Mouse (Mus musculus) midbrain, embryonic 13.5 days (tissue): ENCODE measurements around the gene Prps2. TPM values are rescaled to one million over a fixed set of nuclear protein-coding genes. Genes with fewer than 3 reads are reported as not detected.
A peak's percentile ranks its signal among the peaks of the same experiment; 100 is the strongest.
"Not testable (repeated sequence)": the region's sequence is repeated elsewhere in the genome, so short reads cannot be mapped to it uniquely, and the experiment has no call there.

ENCODE experiments used
- ATAC-seq: fragments of 200-750 bp; cut with Nextera tagmentation; 2 replicates; pipeline ENCODE4 v1.8.0; 2017; ENCODE audit warnings: mild to moderate bottlenecking, moderate TSS enrichment, moderate library complexity
- H3K27ac ChIP-seq: fragments of 300-500 bp; sonication (generic); 2 replicates; pipeline ENCODE4 v1.5.1; 2015; ENCODE audit warnings: inconsistent platforms, mild to moderate bottlenecking, moderate library complexity
- H3K27me3 ChIP-seq: fragments of 300-500 bp; sonication (generic); 2 replicates; pipeline ENCODE4 v1.6.1; 2015; ENCODE audit warnings: mild to moderate bottlenecking, inconsistent platforms
- H3K36me3 ChIP-seq: fragments of 300-500 bp; sonication (generic); 2 replicates; pipeline ENCODE4 v1.6.1; 2015; ENCODE audit warnings: mild to moderate bottlenecking, inconsistent platforms
- H3K4me1 ChIP-seq: fragments of 300-500 bp; sonication (generic); replicated peaks from 2 replicates; pipeline ENCODE4 v1.6.1; 2015; ENCODE audit warnings: inconsistent platforms
- H3K4me2 ChIP-seq: fragments of 300-500 bp; sonication (generic); replicated peaks from 2 replicates; pipeline ENCODE4 v1.6.1; 2015; ENCODE audit warnings: moderate library complexity, mild to moderate bottlenecking, inconsistent platforms
- H3K4me3 ChIP-seq: fragments of 300-500 bp; sonication (generic); replicated peaks from 2 replicates; pipeline ENCODE4 v1.5.1; 2015; ENCODE audit warnings: mild to moderate bottlenecking, inconsistent platforms
- H3K9ac ChIP-seq: fragments of 300-500 bp; sonication (generic); replicated peaks from 2 replicates; pipeline ENCODE4 v1.6.1; 2015; ENCODE audit warnings: mild to moderate bottlenecking, inconsistent platforms
- H3K9me3 ChIP-seq: fragments of 300-500 bp; sonication (generic); 2 replicates; pipeline ENCODE4 v1.6.1; 2016; ENCODE audit warnings: mild to moderate bottlenecking, inconsistent platforms
- WGBS: fragments of 180-500 bp; shearing (Covaris S2); methylation state at CpG from one replicate; pipeline ENCODE4 v1.1.7; 2015; 5-methylcytosine and 5-hydroxymethylcytosine counted together
- polyA plus RNA-seq: library from polyadenylated mRNA; unstranded; fragments of >200 nt; fragmentation: Nextera tagmentation; extraction: Ambion mirVana; gene quantifications from 2 replicates; pipeline ENCODE4 v1.2.1, GENCODE M21; 2015

Prps2 gene
- 7.2 and 8.5 TPM in 2 replicates for polyA plus RNA-seq

DNA sequence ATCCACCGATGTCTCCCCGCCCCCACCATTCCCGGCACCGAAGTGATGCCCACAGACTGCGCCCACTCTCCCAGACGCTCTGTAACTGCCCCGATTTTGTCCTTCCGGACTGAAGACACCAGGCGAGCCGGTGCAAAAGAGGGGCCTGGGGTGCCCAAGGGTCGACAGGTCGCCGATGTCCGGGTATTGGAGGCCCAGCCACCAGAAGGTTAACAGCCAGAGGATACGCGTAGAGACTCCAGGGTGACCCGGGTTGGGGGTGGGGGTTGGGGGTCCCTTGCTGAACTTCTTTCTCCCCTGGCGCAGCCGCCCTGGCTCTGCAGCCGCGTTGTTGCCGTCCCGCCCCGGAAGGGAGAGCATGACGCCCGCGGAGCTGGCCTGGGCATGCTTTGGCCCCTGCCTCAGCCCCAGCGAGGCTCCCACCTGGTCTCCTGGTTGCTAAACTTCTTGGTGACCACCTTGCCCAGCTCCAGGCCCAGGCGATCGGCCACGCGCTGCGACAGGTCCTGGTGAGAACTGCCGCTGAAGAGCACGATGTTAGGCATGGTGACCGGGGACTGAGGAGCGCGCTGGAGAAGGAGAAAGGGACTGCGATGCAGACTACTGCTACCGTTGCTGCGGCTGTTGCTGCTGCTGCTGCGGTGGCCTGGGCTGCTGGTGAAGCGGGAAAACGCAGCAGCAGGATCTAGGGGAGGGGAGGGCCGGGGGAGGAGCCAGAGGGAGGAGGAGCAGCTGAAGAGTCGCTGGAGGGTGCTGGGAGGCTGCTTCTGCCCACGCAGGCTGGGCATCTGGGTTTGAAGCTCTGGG lies at the start of gene Prps2:
Gene Prps2 (minus strand): TSS at position 703 of the 807 bp plus-strand sequence.
- Histone ChIP-seq H3K27me3 (peaks cover 42% of the 10 kb centered on the region), H3K9me3 (no peaks in the 10 kb centered on the region), H3K36me3 (no peaks in the 10 kb centered on the region), H3K4me3 (peak within 1 kb of the TSS; percentile 55), H3K9ac (peak within 1 kb of the TSS; percentile 56), H3K4me1 (no peaks in the 10 kb centered on the region), H3K27ac (no peak within 1 kb of the TSS), H3K4me2 (peak within 1 kb of the TSS; percentile 79)
- peak; percentile 94 for ATAC-seq
- WGBS = 18% methylated on average over 47 of the region's 47 CpGs

DNA sequence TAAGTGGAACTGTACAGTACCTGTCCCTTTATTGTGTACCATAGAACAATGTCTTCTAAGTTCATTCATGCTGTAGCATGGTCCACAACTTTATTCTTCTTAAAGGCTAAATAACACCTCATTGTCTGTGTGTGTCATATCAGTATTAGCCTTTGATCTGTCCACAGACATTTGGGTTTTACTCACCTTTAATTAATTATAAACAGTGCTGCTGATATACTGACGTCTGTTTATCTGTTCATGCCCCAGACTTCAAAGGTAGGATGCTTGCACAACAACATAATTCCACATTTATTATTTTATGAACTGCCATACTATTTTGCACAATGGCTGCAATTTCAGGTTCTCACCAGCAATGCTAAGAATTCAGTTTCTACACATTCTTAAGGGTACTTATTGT lies 35.1 kb upstream of the Prps2 start:
- H3K4me2 ChIP-seq = no peak overlapping the region
- no peak for ATAC-seq
- no peak overlapping the region for H3K4me3 ChIP-seq
- H3K36me3 ChIP-seq = no peaks in the 10 kb centered on the region
- no peaks in the 10 kb centered on the region for H3K4me1 ChIP-seq
- WGBS = 75% methylated on average over 1 of the region's 1 CpGs
- H3K27ac ChIP-seq = no peak overlapping the region
- H3K27me3 ChIP-seq = peaks cover 17% of the 10 kb centered on the region; the same call in 1 of the 2 replicates
- H3K9me3 ChIP-seq = no peaks in the 10 kb centered on the region
- H3K9ac ChIP-seq = no peak overlapping the region

DNA sequence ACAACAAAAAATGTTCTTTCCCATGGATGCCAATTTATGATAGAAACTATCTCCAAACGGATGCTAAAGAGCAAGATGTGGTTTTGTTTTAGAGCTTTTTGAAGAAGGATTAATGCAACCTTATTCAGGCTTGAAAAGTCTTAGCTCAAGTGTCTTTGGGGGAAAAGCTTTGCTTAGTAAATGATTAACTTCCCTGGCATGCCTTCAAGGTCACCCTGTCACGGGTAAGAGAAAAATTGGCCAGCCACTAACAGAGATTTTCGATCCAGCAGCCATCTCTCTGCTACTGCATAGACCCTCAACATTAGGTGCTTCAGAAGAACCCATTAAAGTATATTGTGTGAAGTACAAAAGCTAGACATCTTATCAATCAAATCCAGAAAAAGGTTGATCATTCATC lies 12.4 kb upstream of the Prps2 start:
- peaks cover 48% of the 10 kb centered on the region for H3K27me3 ChIP-seq

DNA sequence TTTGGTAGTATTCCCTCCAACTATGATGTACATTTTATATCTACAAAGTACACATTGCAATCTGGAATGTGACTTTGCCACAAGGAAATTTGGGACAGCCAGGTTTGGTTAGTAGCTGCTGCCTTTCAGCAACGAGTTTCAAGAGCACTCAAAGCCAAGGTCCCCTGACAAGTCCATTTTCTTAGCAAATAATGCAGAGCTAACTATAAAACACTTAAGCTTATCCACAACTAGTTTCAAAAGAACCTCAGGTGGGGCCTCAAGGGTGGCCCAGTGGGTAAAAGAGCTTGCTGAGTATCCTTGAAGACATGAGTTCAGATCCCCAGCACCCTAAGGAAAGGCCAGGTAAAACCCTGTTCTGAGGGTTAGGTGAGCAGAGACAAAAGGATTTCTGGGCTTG lies 4.1 kb upstream of the Prps2 start:
- 57% methylated on average over 1 of the region's 1 CpGs for WGBS

More for the DNA sequence above, 12.4 kb upstream of the Prps2 start:
- Histone ChIP-seq H3K4me2 (no peak overlapping the region), H3K9ac (no peak overlapping the region), H3K4me1 (no peaks in the 10 kb centered on the region), H3K4me3 (no peak overlapping the region), H3K36me3 (no peaks in the 10 kb centered on the region), H3K9me3 (no peaks in the 10 kb centered on the region), H3K27ac (no peak overlapping the region)
- WGBS = 65% methylated on average over 3 of the region's 3 CpGs
- no peak for ATAC-seq

DNA sequence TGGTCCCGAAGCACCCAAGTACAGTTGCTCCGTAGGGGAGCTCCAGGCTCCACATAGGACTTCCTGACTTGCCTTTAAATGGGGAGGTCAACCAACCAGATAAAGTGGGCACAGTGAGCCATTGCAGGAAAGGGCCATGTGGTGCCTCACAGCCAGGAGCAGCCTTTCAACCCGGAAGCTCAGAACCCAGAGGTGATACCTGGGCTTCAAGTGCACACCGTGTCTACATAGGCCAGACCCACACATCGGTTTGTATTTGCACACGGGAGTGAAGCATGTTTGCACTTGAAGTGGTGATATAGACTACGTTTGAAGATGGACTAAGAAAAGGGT lies 271 bp upstream of the Prps2 start:
- Histone ChIP-seq H3K27ac (no peak overlapping the region), H3K9me3 (no peaks in the 10 kb centered on the region), H3K4me1 (no peaks in the 10 kb centered on the region), H3K27me3 (peaks cover 38% of the 10 kb centered on the region), H3K36me3 (no peaks in the 10 kb centered on the region), H3K4me2 (peak overlapping the region; percentile 79), H3K4me3 (peak overlapping the region; percentile 55), H3K9ac (no peak overlapping the region)
- WGBS = 45% methylated on average over 7 of the region's 7 CpGs
- peak; percentile 80; the same call in 1 of the 2 replicates for ATAC-seq

More for the DNA sequence above, 4.1 kb upstream of the Prps2 start:
- ATAC-seq = no peak
- Histone ChIP-seq H3K27ac (no peak overlapping the region), H3K4me3 (no peak overlapping the region), H3K36me3 (no peaks in the 10 kb centered on the region), H3K9me3 (no peaks in the 10 kb centered on the region), H3K4me1 (no peaks in the 10 kb centered on the region), H3K9ac (no peak overlapping the region), H3K27me3 (peaks cover 27% of the 10 kb centered on the region), H3K4me2 (no peak overlapping the region)

DNA sequence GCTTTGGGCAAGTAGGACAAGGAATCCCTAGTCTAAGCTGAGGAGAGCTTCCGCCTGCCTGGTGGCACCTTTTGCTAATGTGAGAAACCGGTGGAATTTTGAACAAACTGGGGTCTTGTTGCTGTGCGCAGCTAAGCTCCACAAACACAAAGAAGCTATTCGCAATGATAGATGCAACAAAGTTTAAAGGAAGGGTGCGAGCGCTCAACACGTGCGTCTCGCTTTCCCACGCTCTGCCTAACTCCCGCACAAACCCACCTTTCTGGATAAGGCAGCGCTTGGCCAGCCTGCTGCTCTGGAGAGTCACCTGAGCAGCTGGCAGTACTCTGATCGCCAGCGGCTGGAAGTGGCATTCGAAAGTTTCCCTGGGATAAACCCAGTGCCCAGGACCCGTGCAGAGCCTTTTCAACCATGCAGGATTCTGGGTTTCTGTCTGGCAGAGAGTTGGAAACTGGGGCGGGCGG lies 934 bp downstream of the Prps2 start:
- Histone ChIP-seq H3K9me3 (no peaks in the 10 kb centered on the region), H3K27me3 (peaks cover 39% of the 10 kb centered on the region), H3K9ac (peak overlapping the region; percentile 56), H3K4me2 (peak overlapping the region; percentile 79), H3K4me3 (peak overlapping the region; percentile 55), H3K36me3 (no peaks in the 10 kb centered on the region), H3K4me1 (no peaks in the 10 kb centered on the region), H3K27ac (no peak overlapping the region)
- WGBS = 22% methylated on average over 18 of the region's 18 CpGs
- ATAC-seq = peak; percentile 41; the same call in 1 of the 2 replicates

DNA sequence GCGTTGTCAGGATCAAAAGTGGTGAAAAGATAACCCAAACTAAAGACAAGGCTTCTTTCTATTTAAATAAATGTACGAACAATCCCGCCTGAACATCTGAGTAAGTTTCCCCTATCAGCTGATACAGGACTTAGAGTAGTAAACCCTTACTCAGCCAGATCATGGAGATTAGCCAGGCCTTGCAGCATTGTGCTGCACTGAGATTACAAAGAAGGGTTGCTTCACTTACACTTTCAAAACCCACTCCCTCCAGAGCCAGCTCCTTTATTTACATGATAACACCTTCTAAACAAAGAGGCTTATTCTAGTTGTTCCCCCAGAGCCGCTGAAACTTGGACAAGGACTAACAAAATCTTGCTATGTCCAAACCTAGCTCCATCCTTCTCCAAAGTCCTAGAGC lies 2.5 kb downstream of the Prps2 start:
- Histone ChIP-seq H3K27me3 (peaks cover 41% of the 10 kb centered on the region; the same call in 1 of the 2 replicates), H3K9ac (no peak overlapping the region), H3K4me3 (no peak overlapping the region), H3K4me1 (no peaks in the 10 kb centered on the region), H3K36me3 (no peaks in the 10 kb centered on the region), H3K9me3 (no peaks in the 10 kb centered on the region), H3K4me2 (no peak overlapping the region), H3K27ac (no peak overlapping the region)
- WGBS = 59% methylated on average over 4 of the region's 4 CpGs
- no peak for ATAC-seq

DNA sequence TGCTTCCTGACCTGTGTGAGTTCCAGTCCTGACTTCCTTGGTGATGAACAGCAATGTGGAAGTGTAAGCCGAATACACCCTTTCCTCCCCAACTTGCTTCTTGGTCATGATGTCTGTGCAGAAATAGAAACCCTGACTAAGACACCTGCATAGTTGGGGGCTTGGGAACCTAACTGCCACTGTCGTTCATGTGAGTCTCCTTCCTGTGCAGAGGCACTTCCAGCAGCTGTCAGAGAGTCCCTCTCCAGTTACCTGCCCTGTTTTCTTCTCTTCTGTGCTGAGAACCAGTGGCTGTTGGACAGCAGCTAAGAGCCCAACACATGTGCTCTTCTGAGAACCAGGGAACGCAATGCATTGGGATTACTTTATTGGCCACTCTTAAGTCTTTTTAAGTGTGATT lies 21.3 kb downstream of the Prps2 start:
- H3K4me1 ChIP-seq, H3K9me3 ChIP-seq, H3K4me2 ChIP-seq, H3K36me3 ChIP-seq, H3K4me3 ChIP-seq, H3K9ac ChIP-seq, ATAC-seq, H3K27ac ChIP-seq: not testable (repeated sequence)
- peaks cover 53% of the 10 kb centered on the region; the same call in 1 of the 2 replicates for H3K27me3 ChIP-seq
- WGBS = 92% methylated on average over 3 of the region's 3 CpGs

DNA sequence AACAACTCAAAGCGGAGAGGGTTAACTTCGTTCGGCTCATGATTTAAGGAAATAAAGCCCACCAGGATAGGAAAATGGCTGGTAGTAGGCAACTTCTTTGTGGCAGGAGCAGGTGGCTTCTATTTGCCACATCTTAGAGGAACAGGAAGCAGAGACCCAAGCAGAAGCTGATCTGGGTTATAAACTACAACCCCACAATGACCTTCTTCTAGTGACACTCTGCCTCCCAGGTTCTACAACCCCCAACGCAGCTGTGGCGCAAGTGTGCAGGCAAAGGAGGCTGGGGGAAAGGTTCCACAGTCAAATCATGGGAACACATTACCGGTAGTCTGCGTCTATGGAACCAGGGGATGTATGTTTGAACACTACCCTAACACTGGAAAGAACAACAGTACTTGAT lies 22.8 kb downstream of the Prps2 start:
- Histone ChIP-seq H3K27ac (no peak overlapping the region), H3K36me3 (no peaks in the 10 kb centered on the region), H3K9me3 (no peaks in the 10 kb centered on the region), H3K4me1 (no peaks in the 10 kb centered on the region), H3K9ac (no peak overlapping the region), H3K4me2 (no peak overlapping the region), H3K27me3 (peaks cover 48% of the 10 kb centered on the region; the same call in 1 of the 2 replicates), H3K4me3 (no peak overlapping the region)
- WGBS = 96% methylated on average over 7 of the region's 7 CpGs
- no peak for ATAC-seq

DNA sequence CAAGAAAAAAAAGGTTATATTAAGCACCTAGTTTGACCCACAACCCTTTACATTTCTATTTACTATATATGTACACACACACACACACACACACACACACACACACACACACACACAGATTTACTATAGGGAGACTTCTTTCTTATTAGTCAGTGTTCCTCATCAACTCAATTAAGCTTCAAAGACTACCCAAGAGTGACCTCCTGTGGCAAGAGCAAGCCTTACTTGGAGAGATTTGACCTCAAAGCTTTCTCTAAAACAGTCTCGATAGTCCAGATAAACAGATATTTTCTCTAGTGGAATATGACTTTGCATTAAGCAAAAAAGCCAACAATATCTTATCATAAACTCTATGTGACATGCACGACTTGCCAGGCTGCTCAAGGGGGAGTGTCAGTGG lies 25.1 kb downstream of the Prps2 start:
- no peak for ATAC-seq
- Histone ChIP-seq H3K9ac (no peak overlapping the region), H3K4me2 (no peak overlapping the region), H3K4me3 (no peak overlapping the region), H3K36me3 (no peaks in the 10 kb centered on the region), H3K27me3 (peaks cover 39% of the 10 kb centered on the region; the same call in 1 of the 2 replicates), H3K4me1 (no peaks in the 10 kb centered on the region), H3K9me3 (no peaks in the 10 kb centered on the region), H3K27ac (no peak overlapping the region)
- WGBS = 76% methylated on average over 2 of the region's 2 CpGs

DNA sequence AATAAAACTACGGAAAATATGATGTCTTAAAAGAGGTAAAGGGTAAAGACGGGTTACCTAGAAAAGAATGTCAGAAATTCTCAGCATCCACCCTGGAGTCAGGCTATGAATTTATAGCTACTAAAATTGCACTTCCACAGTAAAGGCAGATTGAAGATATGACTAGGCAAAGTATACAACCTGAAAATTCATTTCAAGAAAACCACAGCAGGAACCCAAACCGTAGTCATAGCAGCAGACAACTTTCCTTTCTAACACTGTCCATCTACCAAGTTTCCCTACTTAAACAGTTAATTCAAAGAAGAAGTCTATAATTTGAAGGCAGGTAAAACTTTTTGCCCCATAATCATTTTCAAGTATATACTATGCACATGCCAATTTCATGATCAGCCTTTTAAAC lies 26.6 kb downstream of the Prps2 start:
- no peak overlapping the region for H3K27ac ChIP-seq
- H3K27me3 ChIP-seq = peaks cover 28% of the 10 kb centered on the region; the same call in 1 of the 2 replicates
- H3K36me3 ChIP-seq = no peaks in the 10 kb centered on the region
- H3K9ac ChIP-seq = no peak overlapping the region
- WGBS = 88% methylated on average over 3 of the region's 3 CpGs
- H3K4me2 ChIP-seq = no peak overlapping the region
- no peak for ATAC-seq
- no peak overlapping the region for H3K4me3 ChIP-seq
- H3K4me1 ChIP-seq = no peaks in the 10 kb centered on the region
- H3K9me3 ChIP-seq = no peaks in the 10 kb centered on the region

DNA sequence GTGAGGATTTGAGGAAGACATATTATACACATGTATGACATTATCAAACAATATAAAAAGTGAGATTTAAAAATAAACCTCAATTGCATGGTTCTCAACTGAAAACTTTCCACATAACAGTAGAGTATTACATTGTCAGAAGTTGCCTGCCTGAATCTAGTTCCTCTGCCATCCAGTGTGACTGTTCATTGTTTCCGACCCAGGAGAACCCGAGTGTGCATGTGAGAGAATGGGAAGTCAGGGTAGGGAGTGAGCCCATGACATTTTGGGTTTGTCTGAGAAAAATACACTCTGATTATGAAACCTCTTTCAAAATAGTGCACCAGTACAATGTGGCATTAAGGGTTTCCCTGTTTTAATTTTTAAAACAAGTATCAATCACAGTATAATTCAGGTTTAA lies 28.9 kb downstream of the Prps2 start:
- Histone ChIP-seq H3K9ac (no peak overlapping the region), H3K4me3 (no peak overlapping the region), H3K36me3 (no peaks in the 10 kb centered on the region), H3K4me1 (no peaks in the 10 kb centered on the region), H3K4me2 (no peak overlapping the region), H3K9me3 (no peaks in the 10 kb centered on the region), H3K27me3 (peaks cover 20% of the 10 kb centered on the region; the same call in 1 of the 2 replicates), H3K27ac (no peak overlapping the region)
- ATAC-seq = no peak
- 86% methylated on average over 2 of the region's 2 CpGs for WGBS
